Mouse (Mus musculus): ENCODE data around the gene Mbip.

DNA sequence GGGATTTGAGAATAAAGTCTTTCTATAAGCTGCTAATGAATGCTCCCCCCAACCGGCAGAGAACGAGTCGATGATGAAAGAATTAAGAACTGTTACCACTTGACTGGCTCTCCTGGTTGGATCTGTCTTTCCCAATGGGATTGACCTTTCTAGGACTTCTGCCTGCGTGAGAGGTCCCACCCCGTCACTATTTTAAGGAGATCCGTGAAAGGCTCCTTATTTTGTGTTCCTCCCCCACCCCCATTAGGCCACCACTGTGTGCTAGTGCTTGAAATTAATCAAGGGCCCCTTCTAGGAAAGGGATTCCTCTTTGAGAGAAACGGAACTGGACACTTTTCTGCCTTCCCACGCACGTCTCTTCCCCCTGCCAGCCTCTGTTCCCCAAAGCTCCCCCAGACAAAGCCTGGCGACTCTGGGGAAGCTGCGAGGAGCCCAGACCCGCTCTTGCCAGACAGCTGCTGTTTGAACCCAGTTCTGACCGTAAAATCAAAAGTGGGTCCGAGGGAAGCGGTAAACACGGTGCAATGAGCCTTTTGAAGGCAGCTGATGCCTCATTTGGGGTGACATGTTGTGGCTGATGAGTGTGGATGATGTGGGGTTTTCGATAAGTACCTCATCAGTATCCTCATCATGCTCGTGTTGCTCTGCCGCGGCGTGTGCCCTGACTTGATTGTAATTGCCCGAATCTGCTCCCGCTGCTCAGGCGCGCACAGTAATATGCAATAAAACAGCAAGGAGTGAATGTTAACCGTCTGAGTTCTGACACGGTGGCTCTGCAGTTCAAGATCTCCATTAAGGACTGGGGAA is 44.0 kb downstream of the Mbip start:
- TF ChIP-seq POLR2A (IDR thresholded peaks at IDR 0.05; ENCODE audit: low read depth, low read length) (no peak), CTCF (IDR thresholded peaks at IDR 0.05; ENCODE audit: extremely low read depth, insufficient read length, insufficient replicate concordance, low read depth, low read length) (no peak)

Data from small intestine, adult 2 months (tissue).